ENCODE assay signal across 22 mouse cellular contexts in the genomic region with DNA sequence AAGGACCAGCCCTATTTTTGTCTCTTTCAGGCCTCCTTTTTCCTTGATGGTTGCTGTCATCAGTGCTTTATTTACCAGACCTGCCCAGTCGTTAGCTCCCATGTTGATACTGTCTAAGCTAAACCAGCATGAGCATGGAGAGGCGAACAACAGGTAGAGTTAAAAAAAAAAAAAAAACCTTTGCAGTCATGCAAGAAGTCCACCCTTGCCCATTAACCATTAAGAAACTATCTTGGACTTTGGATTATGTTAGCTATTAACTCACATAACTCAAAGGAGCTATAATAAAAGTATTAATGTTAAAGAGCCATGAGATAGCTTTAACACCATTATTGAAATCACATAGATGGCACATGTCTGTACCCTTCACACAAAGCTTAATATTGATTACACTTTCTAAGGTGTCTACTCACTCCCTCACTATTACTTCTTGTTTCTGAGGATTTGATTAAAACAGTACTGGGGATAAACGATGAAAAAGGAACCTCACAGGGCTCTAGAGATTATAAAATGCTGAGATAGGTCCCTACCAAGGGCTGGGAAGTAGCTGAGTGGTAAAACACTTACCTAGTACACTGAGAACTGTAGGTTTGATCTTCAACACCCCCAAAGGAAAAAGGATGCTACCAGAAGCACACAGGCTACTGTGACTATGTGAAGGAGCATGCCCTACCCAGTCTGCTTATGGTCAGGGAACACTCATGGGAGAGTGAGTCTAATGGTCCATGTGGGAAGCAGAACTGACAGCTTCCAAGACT. TPM values are rescaled to one million over a fixed set of nuclear protein-coding genes. Genes with fewer than 3 reads are reported as not detected.
DNase-seq lines count a peak whose midpoint lies in the region; ATAC-seq and TF ChIP-seq lines count a peak whose summit lies in the region.
"Had no signal": no experiment of that assay in that cellular context is flagged by ENCODE, and none has a peak within 500 bp of the region (broad histone marks: within the 10 kb centered on the region; RNA-seq: fewer than 3 reads in every experiment).

No protein-coding gene starts in this region.

- no peak overlapping the region for H3K9ac ChIP-seq in intestine, embryonic 14.5 days (ENCODE audit: low read length)
- no peak overlapping the region for H3K9ac ChIP-seq in intestine, embryonic 16.5 days (ENCODE audit: low read depth, low read length)
- H3K9ac ChIP-seq: embryonic facial prominence, embryonic 13.5 days; forebrain, embryonic 12.5 days; forebrain, postnatal 0 days; heart, embryonic 13.5 days had no signal

- no peak overlapping the region for H3K4me2 ChIP-seq in intestine, embryonic 14.5 days (ENCODE audit: low read length)
- H3K4me2 ChIP-seq in intestine, embryonic 16.5 days (ENCODE audit: low read depth, low read length), result no peak overlapping the region
- H3K4me2 ChIP-seq: embryonic facial prominence, embryonic 13.5 days; forebrain, embryonic 12.5 days; heart, embryonic 13.5 days had no signal

- no peaks in the 10 kb centered on the region for H3K4me1 ChIP-seq in intestine, embryonic 14.5 days (replicated peaks; ENCODE audit: control insufficient read depth, insufficient read depth, low read length)
- no peaks in the 10 kb centered on the region for H3K4me1 ChIP-seq in intestine, embryonic 16.5 days (ENCODE audit: control insufficient read depth, insufficient read depth, low read length)
- peaks cover 26% of the 10 kb centered on the region for H3K4me1 ChIP-seq in small intestine, adult 2 months (ENCODE audit: control insufficient read depth, insufficient read depth, insufficient read length, low read length)
- H3K4me1 ChIP-seq: embryonic facial prominence, embryonic 13.5 days; forebrain, embryonic 12.5 days; heart, embryonic 13.5 days had no signal

- no peak overlapping the region for H3K27ac ChIP-seq in intestine, embryonic 14.5 days (ENCODE audit: low read depth)
- H3K27ac ChIP-seq in intestine, embryonic 16.5 days (ENCODE audit: low read length), result peak overlapping the region; percentile 74
- peak overlapping the region; percentile 91 for H3K27ac ChIP-seq in small intestine, adult 2 months (ENCODE audit: insufficient read depth, low read depth, low read length)
- H3K27ac ChIP-seq: embryonic facial prominence, embryonic 13.5 days; forebrain, embryonic 12.5 days; heart, adult 2 months; heart, embryonic 13.5 days had no signal

- H3K4me3 ChIP-seq in intestine, embryonic 14.5 days (ENCODE audit: low read depth, low read length), result no peak overlapping the region
- no peak overlapping the region for H3K4me3 ChIP-seq in intestine, embryonic 16.5 days (ENCODE audit: low read length)
- H3K4me3 ChIP-seq in small intestine, adult 2 months (ENCODE audit: low read depth, low read length), result no peak overlapping the region
- H3K4me3 ChIP-seq: embryonic facial prominence, embryonic 13.5 days; forebrain, embryonic 12.5 days; heart, adult 2 months; heart, embryonic 13.5 days had no signal

- DNase-seq in kidney, adult 8-10 months, result peak; percentile 21 to 43
- no peak for DNase-seq in kidney, postnatal 25 days
- no peak for DNase-seq in intestine, embryonic 14.5 days (ENCODE audit: low spot score)
- DNase-seq: adrenal gland, postnatal 14 days; cerebellum, adult 11-12 months; cerebellum, adult 9-10 months; cerebellum, postnatal 25 days; forebrain, postnatal 0 days; gastrocnemius, postnatal 14 days; heart, adult 2 months; heart, postnatal 36 days had no signal

- no peak for TF ChIP-seq POLR2A in small intestine, adult 2 months (IDR thresholded peaks at IDR 0.05; ENCODE audit: low read depth, low read length)

- ATAC-seq in intestine, embryonic 14.5 days (replicated peaks; ENCODE audit: low FRiP score, low TSS enrichment, low read depth), result peak; percentile 61; the same call in 1 of the 2 replicates
- ATAC-seq in intestine, embryonic 16.5 days, result peak; percentile 80
- ATAC-seq in megakaryocyte, adult 5-6 weeks (ENCODE audit: poor library complexity, severe bottlenecking), result no peak
- ATAC-seq: activated CD4-positive, CD25-positive, alpha-beta regulatory T cell, adult 4 months; forebrain, postnatal 0 days; Patski had no signal

- no peaks in the 10 kb centered on the region for H3K9me3 ChIP-seq in intestine, embryonic 14.5 days (ENCODE audit: control insufficient read depth, low read length)
- no peaks in the 10 kb centered on the region for H3K9me3 ChIP-seq in intestine, embryonic 16.5 days (ENCODE audit: control insufficient read depth, low read length)
- H3K9me3 ChIP-seq: embryonic facial prominence, embryonic 13.5 days; forebrain, embryonic 12.5 days; heart, embryonic 13.5 days had no signal

- no peaks in the 10 kb centered on the region for H3K36me3 ChIP-seq in intestine, embryonic 14.5 days (ENCODE audit: control insufficient read depth, insufficient read depth, low read length)
- H3K36me3 ChIP-seq in intestine, embryonic 16.5 days (ENCODE audit: control insufficient read depth, insufficient read depth, low read length), result no peaks in the 10 kb centered on the region
- no peaks in the 10 kb centered on the region for H3K36me3 ChIP-seq in small intestine, adult 2 months (ENCODE audit: control insufficient read depth, insufficient read depth, low read length)
- H3K36me3 ChIP-seq: embryonic facial prominence, embryonic 13.5 days; forebrain, embryonic 12.5 days; heart, embryonic 13.5 days had no signal

- no peak for TF ChIP-seq CTCF in small intestine, adult 2 months (IDR thresholded peaks at IDR 0.05; ENCODE audit: extremely low read depth, insufficient read length, insufficient replicate concordance, low read depth, low read length)

- WGBS in intestine, embryonic 14.5 days, result 59% methylated on average over 3 of the region's 3 CpGs
- 42% methylated on average over 3 of the region's 3 CpGs for WGBS in intestine, embryonic 16.5 days
- 20% methylated on average over 3 of the region's 3 CpGs for WGBS in small intestine, adult 2 months

- H3K27me3 ChIP-seq in intestine, embryonic 14.5 days (replicated peaks; ENCODE audit: control insufficient read depth, insufficient read depth, low read length), result no peaks in the 10 kb centered on the region
- no peaks in the 10 kb centered on the region for H3K27me3 ChIP-seq in intestine, embryonic 16.5 days (replicated peaks; ENCODE audit: control insufficient read depth, insufficient read depth, low read length)
- H3K27me3 ChIP-seq in small intestine, adult 2 months (ENCODE audit: control insufficient read depth, insufficient read depth, low read length), result no peaks in the 10 kb centered on the region
- H3K27me3 ChIP-seq: CH12.LX; embryonic facial prominence, embryonic 13.5 days; forebrain, embryonic 12.5 days; heart, embryonic 13.5 days; Patski had no signal

RNA-seq across cellular contexts. Expression of gene Mfsd13b, which starts 17.9 kb away (rescaled TPM):
- 0.65 and 0.76 TPM in 2 replicates for polyA plus RNA-seq in intestine, embryonic 14.5 days (2014; fragmentation: Nextera tagmentation; extraction: Ambion mirVana)
- polyA plus RNA-seq in intestine, embryonic 16.5 days (2015; fragmentation: Nextera tagmentation; extraction: Ambion mirVana), result 0.38 and 0.99 TPM in 2 replicates
- 0.11 and 0.13 TPM in 2 replicates for polyA plus RNA-seq in small intestine, adult 2 months (2012; rRNA removed)
- not detected in 2 replicates for total RNA-seq in megakaryocyte, adult 5-6 weeks (2015)
- total RNA-seq in megakaryocyte, adult 5-6 weeks (2017), result 3.1 TPM in 1 of 2 replicates, not detected in the other
- total RNA-seq: adrenal gland, adult 18-20 months; adrenal gland, postnatal 14 days; CH12.LX; gastrocnemius, adult 18-20 months; gastrocnemius, postnatal 14 days; heart, adult 2 months; heart, postnatal 36 days had no signal
- polyA plus RNA-seq: activated CD4-positive, CD25-positive, alpha-beta regulatory T cell, adult 4 months had no signal

RNA-seq across cellular contexts. Expression of gene Cdr2, which starts 18.1 kb away (rescaled TPM):
- 12.4 and 13.7 TPM in 2 replicates for polyA plus RNA-seq in intestine, embryonic 14.5 days (2014; fragmentation: Nextera tagmentation; extraction: Ambion mirVana)
- polyA plus RNA-seq in intestine, embryonic 16.5 days (2015; fragmentation: Nextera tagmentation; extraction: Ambion mirVana), result 15.7 and 19.8 TPM in 2 replicates
- polyA plus RNA-seq in small intestine, adult 2 months (2012; rRNA removed), result 37.1 and 51.7 TPM in 2 replicates
- total RNA-seq in megakaryocyte, adult 5-6 weeks (2015), result 2.5 and 3.9 TPM in 2 replicates
- 4.3 and 6.8 TPM in 2 replicates for total RNA-seq in megakaryocyte, adult 5-6 weeks (2017)

RNA-seq across cellular contexts. Expression of gene Mettl9, which starts 34.0 kb away (rescaled TPM):
- 162 TPM in 2 replicates for polyA plus RNA-seq in intestine, embryonic 14.5 days (2014; fragmentation: Nextera tagmentation; extraction: Ambion mirVana)
- polyA plus RNA-seq in intestine, embryonic 16.5 days (2015; fragmentation: Nextera tagmentation; extraction: Ambion mirVana), result 121 and 123 TPM in 2 replicates
- polyA plus RNA-seq in small intestine, adult 2 months (2012; rRNA removed), result 15.2 and 22.6 TPM in 2 replicates
- 106 and 115 TPM in 2 replicates for total RNA-seq in megakaryocyte, adult 5-6 weeks (2015)
- 138 and 164 TPM in 2 replicates for total RNA-seq in megakaryocyte, adult 5-6 weeks (2017)

Comparison
In these comparisons a context has a peak if more than half of its experiments do, and no peak if none do; other contexts are left out.
1. DNase-seq: peak in kidney, adult 8-10 months (2 of 2); none in kidney, postnatal 25 days (0 of 2) and intestine, embryonic 14.5 days (single experiment).